Mouse (Mus musculus) kidney, adult 9 months (tissue): ENCODE measurements around the gene Hexim2.

Experiments
- DNase-seq: peaks from one replicate; pipeline ENCODE4 v3.0.0; 2022

The Hexim2 gene

GRCm38 (mm10) chr11:103142441-103143182 is 10.4 kb downstream of the Hexim2 start:
- DNase-seq: peak; percentile 86

GRCm38 (mm10) chr11:103144309-103145285 is 12.4 kb downstream of the Hexim2 start:
- DNase-seq: no peak

GRCm38 (mm10) chr11:103146386-103146785 is 14.2 kb downstream of the Hexim2 start:
- DNase-seq: no peak

DNA sequence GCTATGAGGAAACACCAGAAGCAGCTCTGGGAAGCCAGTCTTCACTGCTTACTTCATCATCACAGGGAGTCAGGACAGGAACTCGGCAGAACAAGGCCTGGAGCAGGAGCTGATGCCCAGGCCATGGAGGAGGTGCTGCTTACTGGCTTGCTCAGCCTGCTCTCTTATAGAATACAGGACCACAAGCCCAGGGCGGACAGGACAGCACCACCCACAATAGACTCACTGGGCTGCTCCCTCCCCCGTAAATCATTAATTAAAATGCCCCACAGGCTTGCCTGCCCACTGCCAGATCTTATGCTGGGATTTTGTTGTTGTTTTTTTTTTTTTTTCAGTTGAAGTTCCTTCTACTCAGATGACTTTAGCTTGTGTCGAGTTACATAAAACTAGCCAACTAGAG is 15.5 kb downstream of the Hexim2 start:
- DNase-seq: peak; percentile 85

GRCm38 (mm10) chr11:103149771-103150170 is 17.5 kb downstream of the Hexim2 start:
- DNase-seq: no peak

DNA sequence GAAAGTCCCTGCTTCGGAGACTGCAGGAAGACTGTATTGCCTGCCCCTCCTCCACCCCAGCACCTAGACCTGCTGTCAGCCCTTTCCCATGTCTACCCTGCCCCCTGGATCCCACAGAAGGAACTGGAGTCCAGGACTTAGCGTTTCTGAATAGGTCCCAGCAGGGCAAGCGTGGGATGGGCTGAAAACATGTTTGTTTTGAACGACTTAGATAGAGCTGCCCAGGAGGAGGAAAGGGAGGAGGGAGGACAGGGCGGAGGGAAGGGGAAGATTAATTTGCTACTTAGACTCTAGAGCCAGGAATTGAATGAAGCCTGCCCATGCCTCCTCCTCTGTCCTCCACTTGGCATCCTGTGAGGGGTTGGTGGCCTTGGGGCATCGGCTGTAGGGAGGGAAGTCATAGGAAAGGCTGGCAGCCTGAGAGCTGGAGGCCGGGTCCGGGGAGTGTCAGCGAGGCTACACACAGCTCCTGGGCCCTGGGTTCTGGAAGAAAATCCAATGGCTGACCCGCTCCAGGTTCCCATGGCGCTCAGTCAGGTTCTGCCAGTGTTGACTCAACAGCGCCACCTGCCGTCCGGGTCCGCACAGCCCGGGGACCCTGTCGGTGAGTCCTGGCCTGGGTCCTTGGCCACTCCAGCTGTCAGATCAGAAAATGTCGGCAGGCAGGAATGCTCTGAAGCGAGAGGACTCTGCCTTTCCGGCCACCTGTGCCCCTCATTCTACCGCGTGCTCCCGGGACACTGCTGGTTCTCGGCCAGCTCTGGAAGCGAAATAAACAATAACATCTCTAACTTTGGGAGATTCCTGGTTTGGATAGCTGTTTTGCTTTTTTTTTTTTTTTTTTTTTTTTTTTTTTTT is 26.6 kb downstream of the Hexim2 start:
- DNase-seq: peak; percentile 98

GRCm38 (mm10) chr11:103160738-103161137 is 28.5 kb downstream of the Hexim2 start:
- DNase-seq: no peak

- DNase-seq: peak; percentile 26
Observed at GRCm38 (mm10) chr11:103161449-103161848, 29.2 kb downstream of the Hexim2 start.

DNA sequence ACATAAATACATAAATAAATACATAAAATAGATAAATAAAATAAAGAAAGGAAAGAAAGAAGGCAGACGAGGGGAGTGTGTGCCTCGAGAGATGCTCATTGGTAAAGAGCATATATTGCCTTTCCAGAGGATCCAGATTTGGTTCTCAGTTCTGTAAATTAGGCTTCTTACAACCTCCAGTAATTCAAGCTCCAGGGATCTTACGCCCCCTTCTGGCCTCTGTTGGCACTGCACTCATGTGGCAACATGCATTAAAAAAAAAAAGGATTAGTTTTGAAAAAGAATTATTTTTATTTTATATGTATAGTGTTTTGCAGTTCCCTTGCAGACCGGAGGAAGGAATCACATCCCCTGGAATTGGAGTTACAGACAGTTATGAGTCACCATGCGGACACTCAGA is 29.9 kb downstream of the Hexim2 start:
- peak; percentile 38 for DNase-seq

DNA sequence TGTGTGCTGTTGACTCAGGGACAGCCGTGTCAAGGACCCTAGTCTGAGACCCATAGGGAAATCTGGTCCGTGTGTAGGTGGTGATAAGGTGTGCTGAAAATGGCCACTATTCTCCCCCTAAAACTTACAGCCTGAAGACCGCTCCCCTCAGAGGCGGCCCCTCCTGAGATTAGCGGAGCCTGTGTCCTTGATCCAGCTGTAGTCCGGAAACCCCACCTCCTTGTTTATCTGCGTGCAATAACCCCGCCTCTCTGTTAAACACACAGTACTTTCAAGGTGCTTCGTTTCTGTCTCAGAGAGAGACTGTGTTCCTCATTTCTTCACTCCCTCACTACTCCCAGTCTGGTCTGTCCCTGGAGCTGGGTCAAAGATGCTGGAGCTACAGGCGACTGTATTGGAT is 32.2 kb downstream of the Hexim2 start:
- no peak for DNase-seq

DNA sequence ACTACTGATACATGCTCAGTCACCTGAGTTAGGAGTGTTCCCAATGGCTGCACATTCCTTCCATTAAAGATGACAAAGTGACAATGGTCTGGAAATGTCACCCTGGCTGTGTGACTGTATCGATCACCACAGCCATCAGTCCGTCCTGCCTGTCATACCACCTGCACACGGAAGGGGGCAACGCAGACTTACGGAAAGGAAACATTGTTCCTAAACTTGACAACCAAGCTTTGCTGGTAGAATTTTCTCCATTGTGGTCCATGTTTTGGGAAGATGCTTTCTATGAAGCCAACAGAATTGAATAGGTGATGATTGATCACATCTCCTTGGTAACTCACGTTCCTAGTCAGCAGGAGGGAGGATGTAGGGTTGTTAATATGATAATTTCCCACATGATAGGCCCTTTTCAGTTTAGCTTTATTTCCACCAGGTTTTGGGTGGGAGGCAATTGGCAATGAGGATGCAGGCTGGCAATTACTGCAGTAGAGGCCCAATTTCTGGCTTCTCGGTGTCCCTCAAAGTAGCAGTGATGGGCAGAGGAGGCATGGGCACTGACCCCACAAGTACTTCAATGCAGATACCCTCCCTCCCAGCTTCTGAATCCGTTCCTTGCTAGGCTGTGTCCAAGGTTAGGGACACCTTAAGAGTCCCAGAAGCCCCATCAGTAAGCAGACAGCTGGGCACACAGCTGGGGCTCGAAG is 36.6 kb downstream of the Hexim2 start:
- DNase-seq: peak; percentile 87

- no peak for DNase-seq
Observed at GRCm38 (mm10) chr11:103169664-103170063, 37.4 kb downstream of the Hexim2 start.

GRCm38 (mm10) chr11:103170111-103170493 is 37.9 kb downstream of the Hexim2 start:
- DNase-seq: no peak

DNA sequence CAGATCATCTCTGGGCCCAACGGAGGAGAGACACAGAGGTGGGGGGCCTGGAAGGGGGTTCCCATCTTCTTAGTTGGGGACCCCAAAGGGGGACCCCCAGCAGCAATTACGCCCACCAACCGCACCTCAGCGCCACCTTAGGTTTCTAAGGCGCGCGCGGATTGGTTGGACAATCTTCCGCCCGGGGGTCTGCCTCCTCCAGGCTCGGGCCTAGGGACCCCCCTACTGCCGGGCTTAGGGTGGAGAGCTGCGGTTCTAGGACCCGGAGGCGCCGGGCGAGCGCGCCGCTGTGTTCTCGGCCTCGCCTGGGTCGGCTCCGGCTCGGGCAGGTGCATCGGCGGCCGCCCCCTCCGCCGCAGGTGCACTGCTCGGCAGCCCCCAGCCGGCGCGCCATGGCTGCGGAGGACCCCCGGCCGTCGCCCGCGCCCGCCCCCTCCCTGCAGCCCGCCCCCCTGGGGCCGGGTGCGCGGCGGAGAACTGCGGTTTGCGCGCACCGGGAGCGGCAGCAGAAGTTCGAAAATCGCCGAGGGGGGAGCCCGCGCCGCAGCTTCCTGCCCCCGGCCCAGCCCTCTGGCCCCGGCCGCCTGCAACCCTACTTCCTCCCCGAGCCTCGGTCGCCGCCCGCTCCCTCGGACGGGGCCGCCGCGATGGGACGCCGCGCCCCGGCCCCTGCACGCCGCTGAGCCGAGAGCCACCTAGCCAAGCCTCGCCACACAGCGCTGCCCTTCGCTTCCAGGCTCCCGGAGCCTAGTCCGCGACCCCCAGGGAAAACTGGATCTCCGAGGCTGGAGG is 38.5 kb downstream of the Hexim2 start, which contains the start of gene Fmnl1:
TSS of gene Fmnl1 (plus strand) at position 614 of the 792 bp plus-strand sequence.
- DNase-seq: peak; percentile 58

- DNase-seq: no peak
Observed at GRCm38 (mm10) chr11:103171286-103171620, 39.0 kb downstream of the Hexim2 start.

GRCm38 (mm10) chr11:103171703-103172391 is 39.6 kb downstream of the Hexim2 start:
- peak; percentile 92 for DNase-seq

GRCm38 (mm10) chr11:103172392-103173040 is 40.3 kb downstream of the Hexim2 start:
- DNase-seq: no peak

DNA sequence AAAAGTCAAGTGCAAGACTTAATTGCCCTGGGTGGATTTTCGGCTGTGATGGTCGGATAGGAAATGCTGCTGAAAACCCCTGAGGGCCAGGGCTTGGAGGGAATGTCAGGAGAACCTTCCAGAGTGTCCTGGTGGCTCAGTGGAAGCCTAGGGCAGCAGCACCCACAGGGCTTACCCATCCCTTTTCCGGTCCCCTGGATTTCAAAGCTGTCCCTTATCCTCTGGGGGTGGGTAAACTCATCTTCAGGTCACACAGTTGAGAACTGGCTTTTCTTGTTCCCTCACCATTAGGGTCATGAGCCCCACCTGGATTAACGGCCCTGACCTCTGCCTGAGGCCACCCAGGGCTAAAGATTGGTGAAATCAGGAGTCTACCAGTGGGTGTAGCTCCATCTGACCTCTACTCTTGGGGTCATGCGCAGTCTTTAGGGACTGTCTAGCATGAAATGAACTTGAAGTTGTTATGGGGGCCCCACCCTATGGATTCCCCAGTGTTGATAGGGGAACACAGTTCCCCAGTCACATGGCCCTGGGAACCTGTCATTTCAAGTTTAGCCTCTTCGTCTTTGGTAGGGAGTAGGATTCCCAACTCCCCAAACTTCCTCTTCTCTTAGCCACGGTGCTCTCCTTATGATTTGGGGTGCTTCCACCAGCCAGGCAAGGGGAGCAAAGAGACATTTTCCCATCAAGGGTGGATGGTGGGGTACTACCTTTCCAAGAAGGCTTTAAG is 41.0 kb downstream of the Hexim2 start:
- DNase-seq: no peak

DNA sequence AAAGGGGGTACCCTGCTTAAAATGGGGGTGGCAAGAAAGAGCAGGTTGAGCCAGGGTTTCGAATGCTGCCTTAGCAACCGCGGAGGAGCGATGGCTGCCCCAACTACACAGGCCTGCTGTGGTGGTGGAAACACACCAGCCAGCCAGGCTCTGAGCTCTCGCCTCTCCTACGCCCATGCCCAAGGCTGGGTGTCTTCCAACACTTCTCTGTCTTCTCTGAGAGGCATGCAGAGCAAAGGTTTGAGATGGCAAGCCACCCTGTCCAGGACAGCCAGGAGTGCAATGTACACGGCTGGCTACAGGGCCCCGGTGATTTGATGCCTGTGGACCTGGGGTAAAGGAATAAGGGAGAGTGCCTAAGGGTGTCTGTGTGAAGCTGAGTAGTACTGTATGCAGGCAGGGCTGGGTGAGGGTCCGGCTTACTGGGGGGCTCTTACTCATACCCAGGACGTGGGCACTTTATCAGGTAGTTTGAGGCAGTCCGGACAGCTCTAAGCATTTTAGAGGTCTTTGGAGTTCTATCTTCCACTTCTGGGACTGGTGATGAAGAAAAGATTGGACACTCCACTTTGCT is 41.6 kb downstream of the Hexim2 start:
- DNase-seq: peak; percentile 72
